Mouse (Mus musculus) lung, adult 2 months (tissue): ENCODE measurements at regions not wholly inside any gene's neighbourhood (a gene's known extent, or its start where the extent isn't known, plus 50 kb on each side); places are given as distances from the start of the nearest gene placed in this dataset.

Experiments used
- CTCF ChIP-seq: fragments of 200-500 bp; IDR thresholded peaks from 2 replicates; pipeline ENCODE4 v1.5.1; 2011; ENCODE audit warnings: mild to moderate bottlenecking, low read length, control low read depth; ENCODE audit not compliant: insufficient read depth
- POLR2A ChIP-seq: fragments of 200-500 bp; IDR thresholded peaks from 2 replicates; pipeline ENCODE4 v1.6.1; 2011; ENCODE audit warnings: low read depth, mild to moderate bottlenecking, control low read depth, low read length, borderline replicate concordance; ENCODE audit errors: extremely low read depth

- TF ChIP-seq CTCF, result no peak
- TF ChIP-seq POLR2A, result no peak
Observed at GRCm38 (mm10) chr9:43668731-43669130, 75.1 kb upstream of the Nectin1 start.
